Mouse (Mus musculus) hematopoietic multipotent progenitor cell, adult 10-12 weeks (in vitro differentiated cells): ENCODE measurements around the gene Olfr1513. TPM values are rescaled to one million over a fixed set of nuclear protein-coding genes. Genes with fewer than 3 reads are reported as not detected.

ENCODE experiments used
- polyA plus RNA-seq: library from polyadenylated mRNA; stranded (reverse); fragments of >175 nt; gene quantifications from 2 replicates; pipeline ENCODE4 v1.2.3, GENCODE M21; 2012; ENCODE audit warnings: low replicate concordance

Gene Olfr1513
- polyA plus RNA-seq, result not detected in 2 replicates

GRCm38 (mm10) chr14:52356308-52356707 lies at the start of gene Olfr1513:
Gene Olfr1513, minus strand, starts transcription at chr14:52356408.

GRCm38 (mm10) chr14:52397279-52397678 lies 41.1 kb upstream of the Olfr1513 start, which contains the start of gene Olfr1511:
Gene Olfr1511, minus strand, starts transcription at chr14:52397379.

GRCm38 (mm10) chr14:52379068-52379467 lies 22.9 kb upstream of the Olfr1513 start, which contains the start of gene Olfr1512:
Gene Olfr1512, minus strand, starts transcription at chr14:52379168.

DNA sequence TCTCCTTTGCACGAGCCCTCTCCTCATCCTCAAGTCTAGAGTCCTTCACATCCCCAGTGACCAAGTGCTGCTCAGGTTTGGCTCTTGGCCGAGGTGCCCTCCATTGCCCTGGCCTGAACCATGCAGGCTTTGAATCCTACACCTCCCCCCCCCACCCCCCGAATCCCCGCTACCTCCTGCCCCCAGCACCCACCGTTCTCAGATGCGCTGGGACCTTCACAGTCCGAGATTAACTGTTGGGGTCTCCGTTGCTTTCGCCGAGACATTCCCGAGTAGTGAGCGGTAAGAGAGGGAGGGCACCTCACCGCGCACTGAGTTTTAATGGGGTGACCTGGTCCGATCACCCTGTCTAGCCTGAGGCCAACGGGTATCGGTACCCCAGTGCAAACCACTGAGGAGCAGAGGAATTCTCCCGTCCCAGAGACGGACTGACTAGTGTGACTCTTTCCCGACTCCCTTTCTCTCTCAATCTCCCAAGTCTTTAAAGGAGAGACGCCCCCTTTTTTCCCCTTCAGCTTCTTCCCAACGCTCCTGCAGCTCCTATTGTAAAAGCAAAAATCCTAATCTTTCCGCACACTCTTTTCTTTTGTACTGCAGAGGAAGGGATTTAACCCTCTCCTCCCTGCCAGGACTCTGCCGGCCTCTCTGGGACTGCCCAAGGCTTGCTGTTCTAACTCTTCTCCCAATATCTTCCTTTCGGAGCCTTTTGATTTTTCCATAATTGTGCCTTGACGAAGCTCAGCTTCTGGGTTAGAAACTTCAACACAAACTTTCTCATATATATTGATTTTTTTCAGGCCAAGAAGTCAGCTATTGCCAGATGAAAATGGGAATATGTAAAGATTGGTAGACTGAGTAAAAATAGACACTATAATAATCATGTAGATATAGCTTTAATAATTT lies 28.0 kb downstream of the Olfr1513 start, which contains the start of gene Sall2:
Gene Sall2, minus strand, starts transcription at position 853 of the 903 bp plus-strand sequence.

DNA sequence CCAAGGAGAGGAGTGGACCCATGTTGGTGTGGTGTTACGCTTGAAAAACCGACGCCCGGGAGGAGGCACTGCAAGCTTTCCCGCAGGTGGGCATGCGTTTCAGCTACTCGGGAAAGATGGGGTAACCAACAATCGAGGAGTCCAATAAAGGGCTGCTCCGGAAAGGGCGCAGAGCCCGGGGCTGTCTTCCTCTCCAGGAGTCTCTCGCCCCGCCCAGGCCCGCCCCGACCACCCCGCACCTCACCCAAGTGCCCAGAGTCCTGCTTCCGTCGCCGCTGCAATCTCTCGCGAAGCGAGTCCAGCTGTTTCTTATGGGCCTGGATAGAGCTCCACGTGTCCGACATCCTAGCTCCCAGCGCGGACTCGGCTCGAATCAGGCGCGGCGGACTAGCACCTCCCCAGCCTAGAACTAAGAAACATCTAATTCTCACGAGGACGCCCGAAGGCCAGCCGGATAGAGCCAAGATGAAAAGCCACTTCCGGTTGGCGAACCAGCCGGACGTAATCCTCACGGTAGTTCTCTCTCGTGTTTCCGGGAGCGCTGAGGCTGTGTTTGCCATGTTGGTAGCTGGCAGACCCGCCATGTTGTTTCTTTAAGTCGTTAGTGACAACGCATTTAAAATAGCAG lies 51.5 kb downstream of the Olfr1513 start, which contains the start of gene Mettl3:
Gene Mettl3, minus strand, starts transcription at position 485 of the 628 bp plus-strand sequence.

Other genes starting within 250 kb of the Olfr1513 start
- 6.8 and 11.8 TPM in 2 replicates for gene Rpgrip1, start 245.7 kb downstream of the Olfr1513 start, polyA plus RNA-seq
- gene Supt16, start 159.0 kb downstream of the Olfr1513 start, polyA plus RNA-seq, result 7.8 and 20.4 TPM in 2 replicates
- gene Chd8, start 98.6 kb downstream of the Olfr1513 start, polyA plus RNA-seq, result 9.6 and 30.6 TPM in 2 replicates
- 24.0 and 40.0 TPM in 2 replicates for gene Tox4, start 77.3 kb downstream of the Olfr1513 start, polyA plus RNA-seq
- 0.48 and 1.7 TPM in 2 replicates for gene Rab2b, start 76.9 kb downstream of the Olfr1513 start, polyA plus RNA-seq
- gene Mettl3, start 51.3 kb downstream of the Olfr1513 start, polyA plus RNA-seq, result 5.0 and 12.1 TPM in 2 replicates
- gene Sall2, start 27.6 kb downstream of the Olfr1513 start, polyA plus RNA-seq, result 2.6 and 3.0 TPM in 2 replicates
- not detected in 2 replicates for gene Olfr1512, start 22.8 kb upstream of the Olfr1513 start, polyA plus RNA-seq
- not detected in 2 replicates for gene Olfr1511, start 41.0 kb upstream of the Olfr1513 start, polyA plus RNA-seq
- not detected in 2 replicates for gene Olfr1510, start 58.0 kb upstream of the Olfr1513 start, polyA plus RNA-seq
- not detected in 2 replicates for gene Olfr1509, start 86.6 kb upstream of the Olfr1513 start, polyA plus RNA-seq
- not detected in 2 replicates for gene Olfr1508, start 111.1 kb upstream of the Olfr1513 start, polyA plus RNA-seq
- not detected in 2 replicates for gene Olfr1507, start 139.3 kb upstream of the Olfr1513 start, polyA plus RNA-seq